Mouse (Mus musculus) MEL (cell line): ENCODE measurements around the gene Gm15294.

ENCODE experiments used
- CTCF ChIP-seq, 3 experiments: IDR thresholded peaks in 2 of 3; conservative IDR thresholded peaks in 1 of 3; 2 replicates each; pipeline ENCODE4 v1.5.1; 2011 to 2012; ENCODE audit warnings: low read length in 3 of 3, low read depth in 2 of 3, mild to moderate bottlenecking in 2 of 3, improper control_type of control experiment in 1 of 3, inconsistent platforms in 1 of 3, mixed read lengths in 1 of 3, moderate library complexity in 1 of 3; ENCODE audit not compliant: control insufficient read depth in 1 of 3, insufficient read depth in 1 of 3, poor library complexity in 1 of 3, severe bottlenecking in 1 of 3
- EP300 ChIP-seq, 2 experiments: IDR thresholded peaks; 2 replicates each; pipeline ENCODE4 v1.6.1; 2011; ENCODE audit warnings: improper control_type of control experiment in 2 of 2, low read length in 2 of 2, low read depth in 1 of 2, mild to moderate bottlenecking in 1 of 2
- GATA1 ChIP-seq: IDR thresholded peaks from 2 replicates; pipeline ENCODE4 v1.6.1; 2011; ENCODE audit warnings: low read depth, low read length, improper control_type of control experiment
- POLR2A ChIP-seq, 2 experiments: IDR thresholded peaks; 2 replicates each; pipeline ENCODE4 v1.6.1; 2011 to 2012; ENCODE audit warnings: low read length in 2 of 2, mild to moderate bottlenecking in 2 of 2, control low read depth in 1 of 2, improper control_type of control experiment in 1 of 2, low read depth in 1 of 2, moderate library complexity in 1 of 2; ENCODE audit not compliant: control insufficient read depth in 1 of 2, insufficient read depth in 1 of 2, poor library complexity in 1 of 2
- SMC3 ChIP-seq: IDR thresholded peaks from 2 replicates; pipeline ENCODE4 v1.6.1; 2011; ENCODE audit warnings: low read depth, low read length, improper control_type of control experiment
- TAL1 ChIP-seq: IDR thresholded peaks from 2 replicates; pipeline ENCODE4 v1.6.1; 2012; ENCODE audit warnings: mild to moderate bottlenecking, inconsistent platforms, low read length, moderate library complexity, mixed read lengths
- USF1 ChIP-seq: IDR thresholded peaks from 2 replicates; pipeline ENCODE4 v1.6.1; 2014; ENCODE audit warnings: low read depth, mild to moderate bottlenecking, inconsistent platforms, low read length, improper control_type of control experiment, moderate library complexity

GRCm38 (mm10) chrX:141875135-141875534 lies at the start of gene Gm15294:
- no peak for TF ChIP-seq USF1
- no peak for TF ChIP-seq EP300 (IDR thresholded peaks at IDR 0.05; ENCODE audit: low read depth in 1 of 2, low read length in 2 of 2)
- TF ChIP-seq POLR2A (IDR thresholded peaks at IDR 0.05; ENCODE audit: control insufficient read depth in 1 of 2, insufficient read depth in 1 of 2, low read depth in 1 of 2, low read length in 2 of 2, poor library complexity in 1 of 2) = no peak
- no peak for TF ChIP-seq CTCF (IDR thresholded peaks at IDR 0.05 in 2 of 3, conservative IDR thresholded peaks at IDR 0.05 in 1 of 3; ENCODE audit: control insufficient read depth in 1 of 3, insufficient read depth in 1 of 3, low read depth in 2 of 3, low read length in 3 of 3, poor library complexity in 1 of 3, severe bottlenecking in 1 of 3)
- no peak for TF ChIP-seq SMC3
- TF ChIP-seq TAL1 = no peak
- no peak for TF ChIP-seq GATA1
